Mouse (Mus musculus) right cerebral cortex, postnatal 10 days (tissue): ENCODE results near the gene Tex261.
A peak's percentile ranks its signal among the peaks of the same experiment; 100 is the strongest.

Experiments
- DNase-seq, 2 experiments: peaks; one replicate each; pipeline ENCODE4 v3.0.0; 2021; ENCODE audit warnings: low spot score in 2 of 2

The Tex261 gene

GRCm38 (mm10) chr6:83762344-83762743 is 13.3 kb downstream of the Tex261 start, which contains the start of gene Ankrd53:
Ankrd53 (plus strand) TSS chr6:83762644.
- DNase-seq, result no peak

- DNase-seq, result no peak
Observed at GRCm38 (mm10) chr6:83756051-83756450, 19.6 kb downstream of the Tex261 start.

GRCm38 (mm10) chr6:83750171-83750684 is 25.4 kb downstream of the Tex261 start:
- DNase-seq, result peak in 1 of 2 experiments; percentile 70

- DNase-seq, result no peak
Observed at GRCm38 (mm10) chr6:83749286-83749685, 26.3 kb downstream of the Tex261 start.

- no peak for DNase-seq
Observed at GRCm38 (mm10) chr6:83745466-83745865, 30.1 kb downstream of the Tex261 start.

- DNase-seq, result no peak
Observed at GRCm38 (mm10) chr6:83744557-83744956, 31.1 kb downstream of the Tex261 start.

- no peak for DNase-seq
Observed at GRCm38 (mm10) chr6:83744126-83744525, 31.5 kb downstream of the Tex261 start.

- DNase-seq, result no peak
Observed at GRCm38 (mm10) chr6:83743212-83743611, 32.4 kb downstream of the Tex261 start.

- no peak for DNase-seq
Observed at GRCm38 (mm10) chr6:83742761-83743160, 32.9 kb downstream of the Tex261 start, which contains the start of gene Atp6v1b1. Atp6v1b1 (plus strand) TSS chr6:83742990.

- DNase-seq, result no peak
Observed at GRCm38 (mm10) chr6:83738596-83738995, 37.0 kb downstream of the Tex261 start.

GRCm38 (mm10) chr6:83737311-83737710 is 38.3 kb downstream of the Tex261 start:
- no peak for DNase-seq

GRCm38 (mm10) chr6:83731128-83731527 is 44.5 kb downstream of the Tex261 start:
- DNase-seq, result peak in 1 of 2 experiments; percentile 45

GRCm38 (mm10) chr6:83729350-83729970 is 46.2 kb downstream of the Tex261 start:
- no peak for DNase-seq

- no peak for DNase-seq
Observed at GRCm38 (mm10) chr6:83728488-83728887, 47.1 kb downstream of the Tex261 start.

- no peak for DNase-seq
Observed at GRCm38 (mm10) chr6:83727178-83727577, 48.4 kb downstream of the Tex261 start.

GRCm38 (mm10) chr6:83722526-83722925 is 53.1 kb downstream of the Tex261 start:
- DNase-seq, result no peak
